ENCODE assay signal across 7 mouse cellular contexts in genomic region chr4:116017902-116018746, GRCm38 (mm10). TPM values are rescaled to one million over a fixed set of nuclear protein-coding genes. Genes with fewer than 3 reads are reported as not detected.
A peak's percentile ranks its signal among the peaks of the same experiment; 100 is the strongest.
DNase-seq lines count a peak whose midpoint lies in the region; ATAC-seq lines count a peak whose summit lies in the region.

Gene Faah, minus strand, starts transcription at chr4:116017926.

- H3K4me1 ChIP-seq in lung, embryonic 15.5 days: peaks cover 11% of the 10 kb centered on the region; the same call in 1 of the 2 replicates
- peaks cover 12% of the 10 kb centered on the region for H3K4me1 ChIP-seq in embryonic facial prominence, embryonic 10.5 days

- 11% methylated on average over 18 of the region's 18 CpGs for WGBS in lung, embryonic 15.5 days
- 7% methylated on average over 18 of the region's 18 CpGs for WGBS in embryonic facial prominence, embryonic 10.5 days

- H3K9me3 ChIP-seq in lung, embryonic 15.5 days: no peaks in the 10 kb centered on the region
- no peaks in the 10 kb centered on the region for H3K9me3 ChIP-seq in embryonic facial prominence, embryonic 10.5 days

- DNase-seq in lung, postnatal 36 days: no peak
- DNase-seq in embryonic facial prominence, embryonic 10.5 days (ENCODE audit: low spot score): no peak
- no peak for DNase-seq in gastrocnemius, postnatal 36 days
- no peak for DNase-seq in adrenal gland, postnatal 36 days

- H3K4me2 ChIP-seq in lung, embryonic 15.5 days: peak within 1 kb of the TSS; percentile 96

- peak within 1 kb of the TSS; percentile 54; the same call in 1 of the 2 replicates for H3K27ac ChIP-seq in lung, embryonic 15.5 days
- H3K27ac ChIP-seq in embryonic facial prominence, embryonic 10.5 days (replicated peaks): peak within 1 kb of the TSS; percentile 73

- H3K9ac ChIP-seq in lung, embryonic 15.5 days: peak within 1 kb of the TSS; percentile 52

- H3K36me3 ChIP-seq in lung, embryonic 15.5 days: no peaks in the 10 kb centered on the region
- H3K36me3 ChIP-seq in embryonic facial prominence, embryonic 10.5 days (replicated peaks): no peaks in the 10 kb centered on the region

- peak within 1 kb of the TSS; percentile 60 for H3K4me3 ChIP-seq in lung, embryonic 15.5 days
- H3K4me3 ChIP-seq in embryonic facial prominence, embryonic 10.5 days: peak within 1 kb of the TSS; percentile 74

- intact Hi-C loops in gastrocnemius, postnatal 36 days (cut with DNase I): no loop called here

- H3K27me3 ChIP-seq in lung, embryonic 15.5 days: peaks cover 53% of the 10 kb centered on the region
- peaks cover 78% of the 10 kb centered on the region for H3K27me3 ChIP-seq in embryonic facial prominence, embryonic 10.5 days (replicated peaks; ENCODE audit: low read depth, poor library complexity, severe bottlenecking)

- ATAC-seq in lung, embryonic 15.5 days (ENCODE audit: borderline replicate concordance, extremely low read depth, low FRiP score, low TSS enrichment): peak; percentile 56
- ATAC-seq in inflammation-experienced regulatory T-cells, adult 6 months: peak; percentile 44
- ATAC-seq in megakaryocyte-erythroid progenitor cell, adult 5-6 weeks (replicated peaks; ENCODE audit: low FRiP score, low TSS enrichment, poor library complexity, severe bottlenecking): peak; percentile 26; the same call in 1 of the 2 replicates

RNA-seq across cellular contexts. Expression of gene Faah, which starts in this region (rescaled TPM):
- 8.9 and 10.2 TPM in 2 replicates for polyA plus RNA-seq in lung, embryonic 15.5 days (2015; fragmentation: Nextera tagmentation; extraction: Ambion mirVana)
- 2.3 and 2.4 TPM in 2 replicates for polyA plus RNA-seq in embryonic facial prominence, embryonic 10.5 days (2016; fragmentation: Nextera tagmentation; extraction: Ambion mirVana)
- 10 to 100 TPM; 29.0 to 64.8 (median 60.3) TPM for polyA plus RNA-seq in inflammation-experienced regulatory T-cells, adult 6 months (2017; shearing (Covaris generic))
- 1.4 and 5.0 TPM in 2 replicates for total RNA-seq in megakaryocyte-erythroid progenitor cell, adult 5-6 weeks (2014; fragmentation: Nextera tagmentation)
- 0.85 and 2.3 TPM in 2 replicates for total RNA-seq in megakaryocyte-erythroid progenitor cell, adult 5-6 weeks (2017)
- under 1 TPM; 0.17 to 0.28 TPM for total RNA-seq in gastrocnemius, postnatal 36 days (2021)
- 1 to 10 TPM; 2.6 to 3.4 TPM for total RNA-seq in adrenal gland, postnatal 36 days (2021)
